Mouse (Mus musculus): ENCODE results near the gene 4932429P05Rik. TPM values are rescaled to one million over a fixed set of nuclear protein-coding genes. Genes with fewer than 3 reads are reported as not detected.

The 4932429P05Rik gene
- polyA plus RNA-seq (2015; fragmentation: Nextera tagmentation; extraction: Ambion mirVana): not detected in 2 replicates

- Histone ChIP-seq H3K9me3 (ENCODE audit: control insufficient read depth, low read length) (no peaks in the 10 kb centered on the region), H3K27ac (replicated peaks) (no peak within 1 kb of the TSS), H3K9ac (ENCODE audit: low read length) (no peak within 1 kb of the TSS), H3K4me2 (replicated peaks; ENCODE audit: low read depth) (no peak within 1 kb of the TSS), H3K4me1 (replicated peaks; ENCODE audit: control insufficient read depth, insufficient read depth) (no peaks in the 10 kb centered on the region), H3K27me3 (ENCODE audit: control insufficient read depth, insufficient read depth, low read length) (no peaks in the 10 kb centered on the region), H3K36me3 (ENCODE audit: control insufficient read depth, insufficient read depth, low read length) (no peaks in the 10 kb centered on the region), H3K4me3 (ENCODE audit: low read depth, low read length) (no peak within 1 kb of the TSS)
- no peak for DNase-seq (ENCODE audit: low spot score)
- no peak for ATAC-seq (ENCODE audit: low FRiP score, low TSS enrichment)
- TF ChIP-seq CTCF (IDR thresholded peaks at IDR 0.05; ENCODE audit: low read depth) (no peak), EP300 (optimal IDR thresholded peaks at IDR 0.05) (no peak)
Observed at GRCm38 (mm10) chrX:89751968-89752367, at the start of gene 4932429P05Rik. 4932429P05Rik (plus strand) TSS chrX:89752268.

Other genes starting within 250 kb of the 4932429P05Rik start
- gene 4930415L06Rik, start 180.6 kb downstream of the 4932429P05Rik start, polyA plus RNA-seq (2015; fragmentation: Nextera tagmentation; extraction: Ambion mirVana): 0.04 TPM in 1 of 2 replicates, not detected in the other

Measured in stomach, postnatal 0 days (tissue).